Mouse (Mus musculus) right cerebral cortex, postnatal 14 days (tissue): ENCODE measurements around the gene Camk2d.

Source experiments
- DNase-seq: peaks from one replicate; pipeline ENCODE4 v3.0.0; 2022

The Camk2d gene

GRCm38 (mm10) chr3:126613510-126614128 lies 17.5 kb downstream of the Camk2d start:
- no peak for DNase-seq

GRCm38 (mm10) chr3:126615306-126615705 lies 19.2 kb downstream of the Camk2d start:
- DNase-seq, result no peak

- DNase-seq, result no peak
Measured at GRCm38 (mm10) chr3:126620152-126620551, 24.1 kb downstream of the Camk2d start.

GRCm38 (mm10) chr3:126622509-126622908 lies 26.4 kb downstream of the Camk2d start:
- no peak for DNase-seq

- no peak for DNase-seq
Measured at GRCm38 (mm10) chr3:126624994-126625763, 29.1 kb downstream of the Camk2d start.

- DNase-seq, result no peak
Measured at GRCm38 (mm10) chr3:126625764-126626040, 29.6 kb downstream of the Camk2d start.

GRCm38 (mm10) chr3:126627968-126628367 lies 31.9 kb downstream of the Camk2d start:
- no peak for DNase-seq

GRCm38 (mm10) chr3:126628380-126628779 lies 32.3 kb downstream of the Camk2d start:
- no peak for DNase-seq

- no peak for DNase-seq
Measured at GRCm38 (mm10) chr3:126629040-126629439, 32.9 kb downstream of the Camk2d start.

GRCm38 (mm10) chr3:126630111-126630869 lies 34.2 kb downstream of the Camk2d start:
- no peak for DNase-seq

- no peak for DNase-seq
Measured at GRCm38 (mm10) chr3:126631583-126631982, 35.5 kb downstream of the Camk2d start.

- DNase-seq, result no peak
Measured at GRCm38 (mm10) chr3:126632580-126632979, 36.5 kb downstream of the Camk2d start.

GRCm38 (mm10) chr3:126634171-126634570 lies 38.1 kb downstream of the Camk2d start:
- no peak for DNase-seq

GRCm38 (mm10) chr3:126638259-126638658 lies 42.2 kb downstream of the Camk2d start:
- DNase-seq, result no peak

GRCm38 (mm10) chr3:126639098-126639513 lies 43.0 kb downstream of the Camk2d start:
- no peak for DNase-seq

GRCm38 (mm10) chr3:126640443-126641251 lies 44.5 kb downstream of the Camk2d start:
- DNase-seq, result no peak

- DNase-seq, result no peak
Measured at GRCm38 (mm10) chr3:126641451-126641850, 45.3 kb downstream of the Camk2d start.

- DNase-seq, result no peak
Measured at GRCm38 (mm10) chr3:126643071-126644010, 47.2 kb downstream of the Camk2d start.

GRCm38 (mm10) chr3:126650332-126650731 lies 54.2 kb downstream of the Camk2d start:
- DNase-seq, result no peak

- DNase-seq, result no peak
Measured at GRCm38 (mm10) chr3:126650747-126651146, 54.6 kb downstream of the Camk2d start.

GRCm38 (mm10) chr3:126652361-126652760 lies 56.3 kb downstream of the Camk2d start:
- DNase-seq, result no peak

GRCm38 (mm10) chr3:126653118-126653517 lies 57.0 kb downstream of the Camk2d start:
- no peak for DNase-seq
